Mouse (Mus musculus) hindbrain, embryonic 15.5 days (tissue): ENCODE data around the gene Slx1b. TPM values are rescaled to one million over a fixed set of nuclear protein-coding genes. Genes with fewer than 3 reads are reported as not detected.
"Not testable (repeated sequence)": the region's sequence is repeated elsewhere in the genome, so short reads cannot be mapped to it uniquely, and the experiment has no call there.

Source experiments
- ATAC-seq: fragments of 200-750 bp; cut with Nextera tagmentation; 2 replicates; pipeline ENCODE4 v1.8.0; 2017; ENCODE audit warnings: low read depth, moderate number of reproducible peaks, moderate TSS enrichment; ENCODE audit not compliant: low FRiP score
- H3K27ac ChIP-seq: fragments of 300-500 bp; sonication (generic); replicated peaks from 2 replicates; pipeline ENCODE4 v1.5.1; 2015; ENCODE audit warnings: mild to moderate bottlenecking, inconsistent platforms
- H3K27me3 ChIP-seq: fragments of 300-500 bp; sonication (generic); 2 replicates; pipeline ENCODE4 v1.6.1; 2015; ENCODE audit warnings: control low read depth, inconsistent platforms
- H3K36me3 ChIP-seq: fragments of 300-500 bp; sonication (generic); 2 replicates; pipeline ENCODE4 v1.6.1; 2015; ENCODE audit warnings: control low read depth, inconsistent platforms
- H3K4me1 ChIP-seq: fragments of 300-500 bp; sonication (generic); replicated peaks from 2 replicates; pipeline ENCODE4 v1.6.1; 2015; ENCODE audit warnings: control low read depth, inconsistent platforms
- H3K4me2 ChIP-seq: fragments of 300-500 bp; sonication (generic); 2 replicates; pipeline ENCODE4 v1.6.1; 2015; ENCODE audit warnings: moderate library complexity, mild to moderate bottlenecking, inconsistent platforms
- H3K4me3 ChIP-seq: fragments of 300-500 bp; sonication (generic); 2 replicates; pipeline ENCODE4 v1.5.1; 2015; ENCODE audit warnings: mild to moderate bottlenecking, inconsistent platforms
- H3K9ac ChIP-seq: fragments of 300-500 bp; sonication (generic); 2 replicates; pipeline ENCODE4 v1.6.1; 2015; ENCODE audit warnings: inconsistent platforms
- H3K9me3 ChIP-seq: fragments of 300-500 bp; sonication (generic); 2 replicates; pipeline ENCODE4 v1.6.1; 2016; ENCODE audit warnings: control low read depth, inconsistent platforms
- WGBS: fragments of 180-500 bp; shearing (Covaris S2); methylation state at CpG from one replicate; pipeline ENCODE4 v1.1.7; 2015; 5-methylcytosine and 5-hydroxymethylcytosine counted together
- polyA plus RNA-seq: library from polyadenylated mRNA; unstranded; fragments of >200 nt; fragmentation: Nextera tagmentation; extraction: Ambion mirVana; gene quantifications from 2 replicates; pipeline ENCODE4 v1.2.1, GENCODE M21; 2015

Gene Slx1b
- polyA plus RNA-seq, 1 experiment from 2014 or later = 16.7 TPM

GRCm38 (mm10) chr7:126644914-126645313 lies 50.7 kb downstream of the Slx1b start:
- Histone ChIP-seq H3K27me3 (no peaks in the 10 kb centered on the region), H3K27ac (no peak overlapping the region), H3K9me3 (no peaks in the 10 kb centered on the region), H3K4me2 (no peak overlapping the region), H3K9ac (no peak overlapping the region), H3K4me3 (no peak overlapping the region), H3K4me1 (peaks cover 9% of the 10 kb centered on the region), H3K36me3 (no peaks in the 10 kb centered on the region)
- ATAC-seq = no peak

- H3K4me3 ChIP-seq = no peak overlapping the region
- H3K9ac ChIP-seq = no peak overlapping the region
- no peaks in the 10 kb centered on the region for H3K27me3 ChIP-seq
- H3K9me3 ChIP-seq = no peaks in the 10 kb centered on the region
- no peak overlapping the region for H3K27ac ChIP-seq
- 77% methylated on average over 3 of the region's 3 CpGs for WGBS
- no peak for ATAC-seq
- peaks cover 6% of the 10 kb centered on the region for H3K4me1 ChIP-seq
- no peak overlapping the region for H3K4me2 ChIP-seq
- H3K36me3 ChIP-seq = no peaks in the 10 kb centered on the region
These were observed 51.2 kb downstream of the Slx1b start for GRCm38 (mm10) chr7:126644345-126644744.

GRCm38 (mm10) chr7:126643244-126643617 lies 52.4 kb downstream of the Slx1b start:
- not testable (repeated sequence) for H3K4me1 ChIP-seq, H3K27ac ChIP-seq, H3K9me3 ChIP-seq, H3K27me3 ChIP-seq, H3K36me3 ChIP-seq, H3K9ac ChIP-seq, H3K4me2 ChIP-seq, H3K4me3 ChIP-seq, ATAC-seq
- 67% methylated on average over 3 of the region's 3 CpGs for WGBS

GRCm38 (mm10) chr7:126642545-126643243 lies 52.9 kb downstream of the Slx1b start:
- H3K4me2 ChIP-seq = no peak overlapping the region
- H3K9me3 ChIP-seq = no peaks in the 10 kb centered on the region
- no peak overlapping the region for H3K27ac ChIP-seq
- no peak for ATAC-seq
- H3K27me3 ChIP-seq = no peaks in the 10 kb centered on the region
- H3K4me1 ChIP-seq = no peaks in the 10 kb centered on the region
- H3K36me3 ChIP-seq = no peaks in the 10 kb centered on the region
- H3K9ac ChIP-seq = no peak overlapping the region
- WGBS = 74% methylated on average over 5 of the region's 5 CpGs
- no peak overlapping the region for H3K4me3 ChIP-seq

Other genes with a start within 250 kb of the Slx1b start
- 0.55 and 0.71 TPM in 2 replicates for gene Atp2a1, start 232.7 kb downstream of the Slx1b start, polyA plus RNA-seq
- gene Sh2b1, start 220.4 kb downstream of the Slx1b start, polyA plus RNA-seq = 70.9 and 77.1 TPM in 2 replicates
- 126 and 130 TPM in 2 replicates for gene Tufm, start 208.4 kb downstream of the Slx1b start, polyA plus RNA-seq
- gene Atxn2l, start 192.3 kb downstream of the Slx1b start, polyA plus RNA-seq = 68.6 and 75.7 TPM in 2 replicates
- gene Eif3c, start 129.4 kb downstream of the Slx1b start, polyA plus RNA-seq = 176 and 179 TPM in 2 replicates
- 0.46 and 0.52 TPM in 2 replicates for gene Apobr, start 110.8 kb downstream of the Slx1b start, polyA plus RNA-seq
- 33.4 and 37.2 TPM in 2 replicates for gene Cln3, start 110.0 kb downstream of the Slx1b start, polyA plus RNA-seq
- gene Il27, start 100.8 kb downstream of the Slx1b start, polyA plus RNA-seq = not detected in 2 replicates
- gene Nupr1, start 64.9 kb downstream of the Slx1b start, polyA plus RNA-seq = 11.7 and 14.9 TPM in 2 replicates
- gene Sgf29, start 46.5 kb downstream of the Slx1b start, polyA plus RNA-seq = 58.7 and 61.0 TPM in 2 replicates
- gene Sult1a1, start 19.4 kb downstream of the Slx1b start, polyA plus RNA-seq = 7.3 and 10.5 TPM in 2 replicates
- 139 and 143 TPM in 2 replicates for gene Bola2, start 383 bp downstream of the Slx1b start, polyA plus RNA-seq
- gene Coro1a, start 12.0 kb upstream of the Slx1b start, polyA plus RNA-seq = 104 and 108 TPM in 2 replicates
- gene Mapk3, start 63.8 kb upstream of the Slx1b start, polyA plus RNA-seq = 107 and 115 TPM in 2 replicates
- gene Gdpd3, start 70.5 kb upstream of the Slx1b start, polyA plus RNA-seq = 1.5 TPM in 2 replicates
- 191 and 203 TPM in 2 replicates for gene Ypel3, start 81.2 kb upstream of the Slx1b start, polyA plus RNA-seq
- 0.62 and 0.75 TPM in 2 replicates for gene Tbx6, start 85.7 kb upstream of the Slx1b start, polyA plus RNA-seq
- gene Ppp4c, start 96.7 kb upstream of the Slx1b start, polyA plus RNA-seq = 174 and 176 TPM in 2 replicates
- 49.9 and 60.8 TPM in 2 replicates for gene Fam57b, start 101.9 kb upstream of the Slx1b start, polyA plus RNA-seq
- gene 4930451I11Rik, start 135.9 kb upstream of the Slx1b start, polyA plus RNA-seq = 0.43 TPM in 1 of 2 replicates, not detected in the other
- 28.2 and 28.8 TPM in 2 replicates for gene Doc2a, start 151.6 kb upstream of the Slx1b start, polyA plus RNA-seq
- 22.6 and 24.0 TPM in 2 replicates for gene Hirip3, start 166.2 kb upstream of the Slx1b start, polyA plus RNA-seq
- gene Ino80e, start 166.6 kb upstream of the Slx1b start, polyA plus RNA-seq = 91.5 and 94.6 TPM in 2 replicates
- gene Taok2, start 188.9 kb upstream of the Slx1b start, polyA plus RNA-seq = 56.2 and 58.1 TPM in 2 replicates
- gene Tmem219, start 227.1 kb upstream of the Slx1b start, polyA plus RNA-seq = 28.6 and 30.4 TPM in 2 replicates
- 118 and 130 TPM in 2 replicates for gene Kctd13, start 233.1 kb upstream of the Slx1b start, polyA plus RNA-seq